Mouse (Mus musculus): ENCODE measurements at regions not wholly inside any gene's neighbourhood (a gene's known extent, or its start where the extent isn't known, plus 50 kb on each side); places are given as distances from the start of the nearest gene placed in this dataset.

DNA sequence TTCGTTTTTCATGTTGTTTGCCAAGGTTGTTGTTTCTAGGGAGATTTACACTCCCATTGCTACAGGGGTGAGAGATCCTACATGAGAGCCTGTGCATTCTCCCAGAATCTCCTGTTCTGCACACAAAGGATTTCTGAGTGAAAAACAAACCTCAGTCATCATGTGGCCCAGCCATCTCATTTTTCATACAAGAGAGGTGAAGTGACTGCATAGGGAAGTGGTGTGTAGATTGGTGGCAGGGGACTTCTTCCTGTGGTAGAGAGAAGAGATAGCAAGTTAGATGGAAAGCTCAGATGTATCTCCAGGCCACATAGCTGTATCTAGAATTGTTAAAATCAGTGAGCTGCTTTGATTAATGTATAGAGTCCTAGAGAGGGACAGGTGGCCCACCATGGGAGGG lies 72.9 kb upstream of the Mkln1 start:
- no peak for DNase-seq
- no peaks in the 10 kb centered on the region for H3K27me3 ChIP-seq (ENCODE audit: control insufficient read depth, insufficient read depth, low read length)
- no peak for TF ChIP-seq POLR2A (IDR thresholded peaks at IDR 0.05; ENCODE audit: control insufficient read depth, extremely low read depth, insufficient read depth, low read length, poor library complexity)
- no peak for TF ChIP-seq CTCF (IDR thresholded peaks at IDR 0.05; ENCODE audit: borderline replicate concordance, control insufficient read depth, extremely low read depth, insufficient read depth, low read length, poor library complexity)
- H3K36me3 ChIP-seq (ENCODE audit: control insufficient read depth, insufficient read depth, low read length): no peaks in the 10 kb centered on the region
- no peaks in the 10 kb centered on the region for H3K4me1 ChIP-seq (replicated peaks; ENCODE audit: control insufficient read depth, insufficient read depth, low read length)
- WGBS: 89% methylated on average over 1 of the region's 1 CpGs
- no peak overlapping the region for H3K27ac ChIP-seq (ENCODE audit: control insufficient read depth, insufficient read depth, low read length)
- H3K4me3 ChIP-seq (ENCODE audit: control insufficient read depth, insufficient read depth, low read length): no peak overlapping the region

DNA sequence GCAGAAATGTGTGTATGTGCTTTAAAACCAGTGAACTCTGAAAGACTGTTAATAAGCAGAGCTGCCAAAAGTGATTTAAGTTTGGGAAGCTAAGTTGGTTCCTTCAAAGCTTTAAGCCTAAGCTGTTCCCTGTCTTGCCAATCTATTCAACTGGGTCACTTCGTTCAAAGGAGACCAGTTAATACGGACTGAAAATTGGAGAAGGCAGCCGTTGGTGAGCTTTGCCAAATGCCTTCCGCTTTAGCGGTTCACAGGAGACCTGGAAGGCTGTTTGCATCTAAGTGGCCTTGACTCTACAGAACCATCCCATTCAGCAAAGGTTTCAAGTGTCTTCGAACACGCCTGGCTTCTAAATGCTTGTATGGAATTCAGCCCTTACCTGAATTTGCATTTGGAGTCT lies 68.2 kb upstream of the Mkln1 start:
- TF ChIP-seq POLR2A (IDR thresholded peaks at IDR 0.05; ENCODE audit: control insufficient read depth, extremely low read depth, insufficient read depth, low read length, poor library complexity) (no peak), CTCF (IDR thresholded peaks at IDR 0.05; ENCODE audit: borderline replicate concordance, control insufficient read depth, extremely low read depth, insufficient read depth, low read length, poor library complexity) (no peak)
- Histone ChIP-seq H3K27me3 (ENCODE audit: control insufficient read depth, insufficient read depth, low read length) (no peaks in the 10 kb centered on the region), H3K4me3 (ENCODE audit: control insufficient read depth, insufficient read depth, low read length) (no peak overlapping the region), H3K36me3 (ENCODE audit: control insufficient read depth, insufficient read depth, low read length) (no peaks in the 10 kb centered on the region), H3K27ac (ENCODE audit: control insufficient read depth, insufficient read depth, low read length) (no peak overlapping the region), H3K4me1 (replicated peaks; ENCODE audit: control insufficient read depth, insufficient read depth, low read length) (no peaks in the 10 kb centered on the region)
- DNase-seq: no peak
- WGBS: 88% methylated on average over 7 of the region's 7 CpGs

DNA sequence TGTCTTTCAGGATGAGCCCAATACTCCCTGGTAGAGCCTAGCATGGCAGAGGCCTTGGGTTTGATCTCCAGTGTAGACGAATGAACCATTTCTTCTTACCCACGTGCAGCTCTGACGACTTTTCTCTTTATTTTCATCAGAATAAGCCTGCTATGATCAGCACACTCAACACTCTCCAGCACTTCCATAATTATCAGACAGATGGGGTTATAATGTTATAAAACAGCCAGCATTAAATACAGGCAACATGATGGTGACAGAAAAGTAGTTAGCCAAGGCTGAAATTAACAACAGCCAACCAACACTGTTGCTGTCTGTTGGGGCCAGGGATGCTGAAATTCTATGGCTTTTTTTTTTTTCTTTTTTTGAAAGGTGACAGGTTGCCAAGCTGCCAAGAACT lies 67.7 kb upstream of the Mkln1 start:
- TF ChIP-seq POLR2A (IDR thresholded peaks at IDR 0.05; ENCODE audit: control insufficient read depth, extremely low read depth, insufficient read depth, low read length, poor library complexity) (no peak), CTCF (IDR thresholded peaks at IDR 0.05; ENCODE audit: borderline replicate concordance, control insufficient read depth, extremely low read depth, insufficient read depth, low read length, poor library complexity) (no peak)
- H3K36me3 ChIP-seq (ENCODE audit: control insufficient read depth, insufficient read depth, low read length): no peaks in the 10 kb centered on the region
- H3K4me1 ChIP-seq (replicated peaks; ENCODE audit: control insufficient read depth, insufficient read depth, low read length): no peaks in the 10 kb centered on the region
- 92% methylated on average over 3 of the region's 3 CpGs for WGBS
- no peaks in the 10 kb centered on the region for H3K27me3 ChIP-seq (ENCODE audit: control insufficient read depth, insufficient read depth, low read length)
- H3K27ac ChIP-seq (ENCODE audit: control insufficient read depth, insufficient read depth, low read length): no peak overlapping the region
- no peak for DNase-seq
- no peak overlapping the region for H3K4me3 ChIP-seq (ENCODE audit: control insufficient read depth, insufficient read depth, low read length)

DNA sequence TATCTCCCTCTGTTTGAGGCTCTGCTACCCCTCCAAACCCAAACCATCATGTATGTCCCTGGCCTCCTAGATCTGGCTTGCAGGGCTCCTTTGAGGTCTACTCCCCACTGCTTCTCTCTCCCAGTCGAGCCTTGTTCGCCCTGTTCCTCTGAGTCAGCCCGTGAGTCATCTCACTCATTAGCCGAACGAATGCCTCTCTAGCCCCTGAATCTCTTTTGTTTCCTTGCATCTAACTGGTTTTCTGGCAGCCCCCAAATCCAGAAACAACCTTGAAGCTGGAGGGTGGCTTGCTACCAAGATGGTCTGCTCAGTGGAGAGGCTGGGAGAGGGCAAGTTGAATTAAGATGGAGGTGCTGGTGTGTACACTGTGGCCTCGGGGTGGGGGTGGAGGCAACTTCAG lies 66.3 kb upstream of the Mkln1 start:
- no peaks in the 10 kb centered on the region for H3K4me1 ChIP-seq (replicated peaks; ENCODE audit: control insufficient read depth, insufficient read depth, low read length)
- no peak overlapping the region for H3K27ac ChIP-seq (ENCODE audit: control insufficient read depth, insufficient read depth, low read length)
- no peaks in the 10 kb centered on the region for H3K36me3 ChIP-seq (ENCODE audit: control insufficient read depth, insufficient read depth, low read length)
- no peak for DNase-seq
- H3K27me3 ChIP-seq (ENCODE audit: control insufficient read depth, insufficient read depth, low read length): no peaks in the 10 kb centered on the region
- TF ChIP-seq POLR2A (IDR thresholded peaks at IDR 0.05; ENCODE audit: control insufficient read depth, extremely low read depth, insufficient read depth, low read length, poor library complexity) (no peak), CTCF (IDR thresholded peaks at IDR 0.05; ENCODE audit: borderline replicate concordance, control insufficient read depth, extremely low read depth, insufficient read depth, low read length, poor library complexity) (no peak)
- no peak overlapping the region for H3K4me3 ChIP-seq (ENCODE audit: control insufficient read depth, insufficient read depth, low read length)
- 88% methylated on average over 6 of the region's 6 CpGs for WGBS

DNA sequence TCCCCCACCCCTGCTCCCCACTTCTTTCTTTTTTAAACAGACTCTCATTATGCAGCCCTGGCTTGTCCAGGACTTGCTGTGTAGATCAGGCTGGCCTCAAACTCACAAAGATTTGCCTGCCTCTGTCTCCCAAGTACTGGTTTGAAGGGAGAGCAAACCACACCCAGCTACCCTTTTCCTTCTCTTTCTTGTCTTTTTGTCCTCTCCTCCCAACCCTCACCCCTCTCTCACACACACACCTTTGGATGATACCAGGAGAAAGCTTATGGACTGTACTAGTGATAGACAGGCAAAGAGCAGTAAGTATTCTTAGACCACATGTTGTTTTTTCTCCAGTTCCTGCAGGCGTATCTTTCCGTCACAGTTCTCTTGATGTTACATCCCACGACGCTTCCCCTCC lies 65.8 kb upstream of the Mkln1 start:
- WGBS: 94% methylated on average over 4 of the region's 4 CpGs
- no peak for DNase-seq
- H3K36me3 ChIP-seq (ENCODE audit: control insufficient read depth, insufficient read depth, low read length): no peaks in the 10 kb centered on the region
- H3K4me1 ChIP-seq (replicated peaks; ENCODE audit: control insufficient read depth, insufficient read depth, low read length): no peaks in the 10 kb centered on the region
- H3K27ac ChIP-seq (ENCODE audit: control insufficient read depth, insufficient read depth, low read length): no peak overlapping the region
- no peaks in the 10 kb centered on the region for H3K27me3 ChIP-seq (ENCODE audit: control insufficient read depth, insufficient read depth, low read length)
- no peak for TF ChIP-seq POLR2A (IDR thresholded peaks at IDR 0.05; ENCODE audit: control insufficient read depth, extremely low read depth, insufficient read depth, low read length, poor library complexity)
- TF ChIP-seq CTCF (IDR thresholded peaks at IDR 0.05; ENCODE audit: borderline replicate concordance, control insufficient read depth, extremely low read depth, insufficient read depth, low read length, poor library complexity): no peak
- H3K4me3 ChIP-seq (ENCODE audit: control insufficient read depth, insufficient read depth, low read length): no peak overlapping the region

DNA sequence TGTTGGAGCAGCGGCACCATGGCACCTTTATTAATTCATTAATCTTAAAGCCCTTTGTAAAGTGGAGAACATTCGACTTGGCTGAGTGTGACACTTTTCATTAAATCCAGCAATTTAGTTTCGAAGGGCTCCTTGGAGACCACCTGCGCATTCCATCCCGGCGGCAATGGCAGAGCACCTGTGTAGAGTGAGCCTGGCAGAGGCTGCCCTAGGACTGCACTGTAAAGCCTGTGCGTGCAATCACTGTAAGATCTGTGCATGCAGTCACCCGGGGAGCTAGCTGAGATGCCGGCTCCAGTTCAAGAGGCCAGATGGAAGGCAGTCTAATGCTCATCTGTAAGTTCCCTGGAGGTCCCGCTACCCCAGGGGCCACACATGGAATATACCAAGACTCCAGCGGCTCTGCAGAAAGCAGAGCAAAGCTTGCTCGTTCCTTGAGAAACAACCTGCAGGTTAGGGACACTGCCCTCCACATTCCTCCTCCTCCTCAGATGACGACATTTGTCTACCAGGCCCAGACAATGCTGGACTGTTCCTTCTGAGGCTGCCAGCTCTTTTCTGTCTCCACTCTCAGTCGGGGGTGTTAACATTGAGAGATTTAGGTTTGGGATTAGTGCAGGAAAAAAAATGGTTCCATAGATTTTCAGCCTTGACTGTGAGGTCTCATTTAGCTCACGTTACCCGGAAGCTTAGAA lies 65.2 kb upstream of the Mkln1 start:
- Histone ChIP-seq H3K27me3 (ENCODE audit: control insufficient read depth, insufficient read depth, low read length) (no peaks in the 10 kb centered on the region), H3K36me3 (ENCODE audit: control insufficient read depth, insufficient read depth, low read length) (no peaks in the 10 kb centered on the region), H3K4me1 (replicated peaks; ENCODE audit: control insufficient read depth, insufficient read depth, low read length) (no peaks in the 10 kb centered on the region), H3K27ac (ENCODE audit: control insufficient read depth, insufficient read depth, low read length) (no peak overlapping the region), H3K4me3 (ENCODE audit: control insufficient read depth, insufficient read depth, low read length) (no peak overlapping the region)
- TF ChIP-seq POLR2A (IDR thresholded peaks at IDR 0.05; ENCODE audit: control insufficient read depth, extremely low read depth, insufficient read depth, low read length, poor library complexity) (no peak), CTCF (IDR thresholded peaks at IDR 0.05; ENCODE audit: borderline replicate concordance, control insufficient read depth, extremely low read depth, insufficient read depth, low read length, poor library complexity) (no peak)
- no peak for DNase-seq
- 96% methylated on average over 16 of the region's 16 CpGs for WGBS

DNA sequence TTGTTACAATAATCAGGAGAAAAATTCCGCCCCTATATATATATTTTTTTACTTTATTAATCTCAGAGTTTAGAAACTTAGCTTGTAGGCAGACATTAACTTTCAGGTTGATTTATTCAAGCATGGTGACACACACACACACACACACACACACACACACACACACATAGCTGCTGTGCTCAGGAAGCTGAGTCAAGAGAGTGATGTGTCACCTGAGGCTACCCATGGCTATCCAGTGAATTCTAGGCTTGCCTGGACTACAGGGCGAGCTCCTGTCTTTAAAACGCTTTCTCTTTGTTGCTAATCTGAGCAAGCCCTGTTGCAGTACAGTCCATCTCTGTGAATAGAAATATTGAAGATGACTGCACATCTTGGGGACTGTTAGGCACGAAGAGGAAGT lies 64.4 kb upstream of the Mkln1 start:
- H3K36me3 ChIP-seq (ENCODE audit: control insufficient read depth, insufficient read depth, low read length): no peaks in the 10 kb centered on the region
- H3K4me3 ChIP-seq (ENCODE audit: control insufficient read depth, insufficient read depth, low read length): no peak overlapping the region
- H3K27ac ChIP-seq (ENCODE audit: control insufficient read depth, insufficient read depth, low read length): no peak overlapping the region
- no peak for DNase-seq
- 88% methylated on average over 4 of the region's 4 CpGs for whole genome bisulfite sequencing
- H3K4me1 ChIP-seq (replicated peaks; ENCODE audit: control insufficient read depth, insufficient read depth, low read length): no peaks in the 10 kb centered on the region
- no peaks in the 10 kb centered on the region for H3K27me3 ChIP-seq (ENCODE audit: control insufficient read depth, insufficient read depth, low read length)
- TF ChIP-seq POLR2A (IDR thresholded peaks at IDR 0.05; ENCODE audit: control insufficient read depth, extremely low read depth, insufficient read depth, low read length, poor library complexity): no peak
- no peak for TF ChIP-seq CTCF (IDR thresholded peaks at IDR 0.05; ENCODE audit: borderline replicate concordance, control insufficient read depth, extremely low read depth, insufficient read depth, low read length, poor library complexity)

Data from thymus, adult 2 months (tissue).